Mouse (Mus musculus) cerebellum, postnatal 25 days (tissue): ENCODE measurements at regions not wholly inside any gene's neighbourhood (a gene's known extent, or its start where the extent isn't known, plus 50 kb on each side); places are given as distances from the start of the nearest gene placed in this dataset.

ENCODE experiments used
- DNase-seq, 2 experiments: peaks; one replicate each; pipeline ENCODE4 v3.0.0; 2021; ENCODE audit warnings: mixed read lengths in 2 of 2

DNA sequence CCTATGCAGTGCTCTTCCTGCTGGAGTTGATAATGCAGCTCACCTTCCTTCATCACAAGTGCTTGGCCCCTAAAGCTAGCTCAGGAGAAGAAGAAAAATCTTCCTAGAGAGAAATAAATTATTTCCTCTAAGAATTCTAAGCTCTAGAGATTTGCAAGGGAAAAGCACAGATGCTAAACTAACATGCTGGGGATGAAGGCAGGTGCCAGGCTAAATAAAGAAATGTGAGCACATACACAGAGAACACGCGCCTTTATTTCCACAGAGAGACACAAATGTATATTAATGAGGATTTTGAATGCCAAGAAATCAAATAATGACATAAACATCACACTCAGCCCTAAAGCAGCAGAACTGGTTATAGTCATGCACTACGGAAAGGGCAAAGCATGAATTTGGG lies 229.5 kb upstream of the Mamld1 start:
- DNase-seq: no peak

DNA sequence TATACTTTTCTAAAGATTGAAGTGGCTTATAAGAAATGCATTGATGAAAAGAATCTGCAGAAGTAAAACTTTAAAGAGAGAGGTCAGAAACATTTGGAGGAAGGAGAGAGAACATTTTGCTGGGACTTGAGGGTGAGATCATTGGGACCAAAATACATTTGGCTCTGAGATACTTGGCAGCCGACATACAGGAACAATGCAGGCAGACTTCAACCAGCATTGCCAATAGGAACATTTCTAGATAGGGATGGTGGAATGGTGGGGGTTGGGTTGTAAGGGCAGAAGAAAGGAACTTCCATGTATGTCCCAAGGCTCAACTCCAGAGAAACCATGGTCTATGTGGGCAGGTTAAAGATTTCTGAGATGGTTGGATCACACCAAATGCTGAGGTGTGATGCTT lies 232.3 kb upstream of the Mamld1 start:
- peak; percentile 51 to 61 for DNase-seq

DNA sequence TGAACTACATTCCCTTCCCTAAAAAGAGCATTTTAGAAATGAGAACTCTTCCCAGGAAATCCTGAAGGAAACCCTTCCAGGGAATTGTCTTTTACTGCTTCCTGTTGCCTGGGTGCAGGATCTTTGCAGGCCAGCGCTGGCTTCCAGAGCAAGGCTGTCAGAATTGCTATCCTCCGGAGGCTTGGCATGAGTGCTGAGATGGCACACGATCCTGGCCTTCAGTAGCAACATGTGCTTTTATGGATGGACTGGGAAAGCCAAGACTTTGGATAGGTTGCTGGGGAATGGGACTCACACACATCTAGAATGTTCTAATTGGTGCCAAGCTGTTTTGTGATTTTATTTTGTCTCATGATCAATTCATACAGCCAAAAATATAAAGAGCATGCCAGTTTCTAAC lies 233.4 kb upstream of the Mamld1 start:
- DNase-seq: peak; percentile 55 to 56

DNA sequence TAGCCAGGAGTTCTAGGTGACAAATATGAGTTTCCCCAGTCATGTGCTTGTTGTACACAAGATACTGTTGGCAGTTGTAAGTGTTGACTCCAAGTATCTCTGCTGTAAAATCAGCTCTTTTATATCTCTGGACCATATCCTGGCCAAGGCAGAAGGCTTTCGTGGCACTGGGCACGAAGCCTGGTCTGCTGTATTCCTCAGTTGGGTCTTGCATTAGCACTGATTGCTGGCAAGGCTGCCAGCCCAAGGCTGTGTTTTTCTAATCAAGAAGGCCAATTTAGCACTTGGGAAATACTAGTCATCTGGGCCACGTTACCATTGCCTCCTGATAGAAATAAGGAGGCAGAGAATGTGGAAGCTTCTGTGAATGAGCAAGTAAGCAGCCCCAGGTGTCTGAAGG lies 258.3 kb upstream of the Mamld1 start:
- peak; percentile 13 to 41 for DNase-seq

DNA sequence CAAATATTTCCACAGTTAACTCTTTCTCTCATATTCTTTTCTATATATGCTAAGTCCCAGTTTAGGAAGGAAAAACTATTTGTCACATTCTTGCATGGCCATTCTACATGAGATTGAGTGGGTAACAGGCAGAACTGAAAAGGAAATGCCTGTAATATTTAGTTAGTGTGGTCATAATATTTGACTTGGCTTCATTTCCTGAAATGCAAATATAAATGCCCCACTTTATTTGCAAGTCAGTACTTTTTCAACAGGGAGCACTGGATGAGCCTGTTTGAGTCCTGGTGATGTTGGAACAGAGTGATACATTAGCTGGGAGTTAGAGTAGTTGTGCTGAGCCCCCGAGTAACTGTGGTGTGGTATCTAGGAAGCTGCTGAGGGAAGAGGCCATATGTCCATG lies 285.9 kb upstream of the Tmem185a start:
- no peak for DNase-seq

DNA sequence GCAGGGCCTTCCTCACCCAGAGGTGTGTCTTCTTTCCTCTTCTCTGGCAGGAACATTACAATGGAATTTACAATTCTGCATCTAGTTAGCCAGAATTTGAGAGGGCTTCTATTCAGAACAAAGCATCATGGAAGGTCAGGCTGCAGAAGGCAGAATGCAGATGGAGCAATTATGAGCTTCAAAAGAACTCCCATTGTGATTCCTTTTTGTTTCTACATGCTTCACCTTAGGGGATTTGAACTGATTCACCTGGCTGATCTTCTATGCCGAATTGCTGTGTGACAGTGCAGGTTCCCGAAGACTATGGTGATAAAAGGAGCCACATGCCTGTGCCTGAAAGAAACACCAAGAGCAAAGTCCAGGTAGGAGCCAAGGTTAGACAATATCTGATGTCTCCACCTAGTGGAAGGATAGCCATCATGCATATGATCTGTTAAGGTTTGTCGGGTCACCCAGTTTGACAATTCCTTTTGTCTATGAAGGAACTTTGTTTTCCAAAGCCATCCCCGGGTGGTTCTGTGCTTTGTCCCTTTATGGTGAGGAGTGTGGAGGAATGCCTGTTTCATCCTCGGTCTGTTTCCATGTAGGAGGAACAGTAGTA lies 236.1 kb upstream of the Tmem185a start:
- no peak for DNase-seq

DNA sequence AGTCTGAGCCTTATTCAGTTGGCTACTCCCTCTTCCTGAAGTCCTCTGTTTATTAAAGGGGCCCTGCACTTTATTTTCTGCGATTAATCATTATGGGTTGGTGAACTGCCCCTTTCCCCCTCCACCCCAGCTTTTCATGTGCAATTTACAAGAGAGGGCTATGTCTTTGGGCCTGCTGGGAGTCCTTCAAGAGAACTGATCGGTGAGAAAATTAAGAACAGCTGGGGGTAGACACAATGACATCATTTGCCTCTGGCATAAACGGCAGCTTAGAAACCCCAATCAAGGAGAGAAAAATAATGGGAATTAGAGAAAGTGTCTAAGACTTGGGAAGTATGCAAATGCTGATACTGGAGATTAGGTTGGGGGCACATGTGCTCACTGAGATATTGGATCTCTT lies 205.2 kb upstream of the Tmem185a start:
- no peak for DNase-seq

DNA sequence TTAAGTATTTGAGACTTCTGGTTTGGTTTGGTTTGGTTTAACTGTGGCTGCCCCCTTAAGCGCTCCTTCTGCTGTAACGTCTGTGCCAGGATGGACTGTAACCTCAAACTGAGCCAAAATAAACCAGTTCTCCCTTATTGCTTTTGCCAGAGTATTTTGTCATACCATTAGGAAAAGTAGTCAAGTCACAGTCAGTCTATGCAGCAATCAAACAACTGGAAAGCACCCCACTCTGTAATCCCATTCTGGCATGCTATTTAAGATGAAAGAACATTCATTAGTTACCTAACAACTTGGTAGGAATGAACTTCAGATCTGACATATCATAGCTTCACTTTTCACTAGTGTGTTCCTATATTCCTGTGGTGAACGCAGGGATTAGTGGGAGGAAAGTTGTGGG lies 190.1 kb upstream of the Tmem185a start:
- DNase-seq: no peak
